8 mouse cellular contexts compared by ENCODE assay signal in the genomic region with DNA sequence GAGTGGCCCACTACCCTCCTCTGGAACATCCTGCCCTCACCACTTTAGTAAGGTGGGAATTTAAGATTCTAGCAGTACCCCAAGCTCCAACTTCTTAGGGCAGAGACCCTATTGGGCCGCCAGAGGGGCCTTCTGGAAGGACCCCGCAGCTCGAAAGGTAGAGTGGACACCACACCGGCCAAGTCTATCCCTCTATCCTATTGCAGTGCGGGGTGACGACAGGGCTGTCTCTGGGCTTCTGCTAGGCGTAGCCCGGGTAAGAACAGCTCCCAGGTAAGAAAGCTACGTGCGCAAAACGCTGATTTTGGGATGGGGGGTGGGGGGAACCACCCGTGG. TPM values are rescaled to one million over a fixed set of nuclear protein-coding genes. Genes with fewer than 3 reads are reported as not detected.
DNase-seq lines count a peak whose midpoint lies in the region; ATAC-seq and TF ChIP-seq lines count a peak whose summit lies in the region.

No protein-coding gene starts in this region.

- H3K4me3 ChIP-seq in kidney, postnatal 0 days (replicated peaks; ENCODE audit: low read depth, low read length) = peak overlapping the region; percentile 51
- peak overlapping the region; percentile 57 for H3K4me3 ChIP-seq in embryonic facial prominence, embryonic 13.5 days
- H3K4me3 ChIP-seq in hindbrain, postnatal 0 days (ENCODE audit: low read length) = peak overlapping the region; percentile 69
- H3K4me3 ChIP-seq in neural tube, embryonic 12.5 days = peak overlapping the region; percentile 56

- H3K9me3 ChIP-seq in kidney, postnatal 0 days (replicated peaks; ENCODE audit: low read length) = no peaks in the 10 kb centered on the region
- H3K9me3 ChIP-seq in embryonic facial prominence, embryonic 13.5 days = no peaks in the 10 kb centered on the region
- no peaks in the 10 kb centered on the region for H3K9me3 ChIP-seq in hindbrain, postnatal 0 days (ENCODE audit: low read length)
- H3K9me3 ChIP-seq in neural tube, embryonic 12.5 days = no peaks in the 10 kb centered on the region

- ATAC-seq in kidney, postnatal 0 days (replicated peaks; ENCODE audit: low FRiP score, low read depth) = no peak
- no peak for ATAC-seq in embryonic facial prominence, embryonic 13.5 days (ENCODE audit: insufficient number of reproducible peaks, insufficient read depth, low FRiP score, low TSS enrichment, low read depth)
- peak; percentile 25 for ATAC-seq in hindbrain, postnatal 0 days
- ATAC-seq in neural tube, embryonic 12.5 days (ENCODE audit: low FRiP score, low read depth) = peak; percentile 31
- ATAC-seq in megakaryocyte progenitor cell, adult 5-6 weeks (replicated peaks; ENCODE audit: poor library complexity) = no peak

- WGBS in kidney, postnatal 0 days = 27% methylated on average over 12 of the region's 12 CpGs
- 8% methylated on average over 12 of the region's 12 CpGs for WGBS in embryonic facial prominence, embryonic 13.5 days
- WGBS in hindbrain, postnatal 0 days = 17% methylated on average over 12 of the region's 12 CpGs
- 4% methylated on average over 12 of the region's 12 CpGs for WGBS in neural tube, embryonic 12.5 days

- no peak for DNase-seq in kidney, postnatal 0 days (ENCODE audit: low spot score)
- DNase-seq in kidney, postnatal 36 days = no peak
- DNase-seq in hindbrain, postnatal 0 days (ENCODE audit: low spot score) = no peak
- no peak for DNase-seq in adipocyte (ENCODE audit: low spot score)
- no peak for DNase-seq in adrenal gland, postnatal 25 days

- TF ChIP-seq CTCF in kidney, postnatal 0 days (IDR thresholded peaks at IDR 0.05; ENCODE audit: low read depth) = no peak
- TF ChIP-seq CTCF in hindbrain, postnatal 0 days (IDR thresholded peaks at IDR 0.05; ENCODE audit: low read depth) = no peak

- no peak overlapping the region for H3K27ac ChIP-seq in kidney, postnatal 0 days
- H3K27ac ChIP-seq in embryonic facial prominence, embryonic 13.5 days = no peak overlapping the region
- H3K27ac ChIP-seq in hindbrain, postnatal 0 days = peak overlapping the region; percentile 84
- H3K27ac ChIP-seq in neural tube, embryonic 12.5 days = no peak overlapping the region

- H3K27me3 ChIP-seq in kidney, postnatal 0 days (ENCODE audit: insufficient read depth, low read length) = no peaks in the 10 kb centered on the region; the same call in 1 of the 2 replicates
- peaks cover 14% of the 10 kb centered on the region for H3K27me3 ChIP-seq in embryonic facial prominence, embryonic 13.5 days
- no peaks in the 10 kb centered on the region for H3K27me3 ChIP-seq in hindbrain, postnatal 0 days (ENCODE audit: insufficient read depth, low read length)
- H3K27me3 ChIP-seq in neural tube, embryonic 12.5 days (replicated peaks) = no peaks in the 10 kb centered on the region

- H3K4me2 ChIP-seq in kidney, postnatal 0 days (ENCODE audit: low read length) = peak overlapping the region; percentile 97
- peak overlapping the region; percentile 98 for H3K4me2 ChIP-seq in embryonic facial prominence, embryonic 13.5 days
- H3K4me2 ChIP-seq in hindbrain, postnatal 0 days (ENCODE audit: low read depth, low read length) = peak overlapping the region; percentile 69
- H3K4me2 ChIP-seq in neural tube, embryonic 12.5 days (replicated peaks) = peak overlapping the region; percentile 92

- no peaks in the 10 kb centered on the region; the same call in 1 of the 2 replicates for H3K36me3 ChIP-seq in kidney, postnatal 0 days (ENCODE audit: insufficient read depth, low read length)
- H3K36me3 ChIP-seq in embryonic facial prominence, embryonic 13.5 days = peaks cover 2% of the 10 kb centered on the region; the same call in 1 of the 2 replicates
- H3K36me3 ChIP-seq in hindbrain, postnatal 0 days (ENCODE audit: insufficient read depth, low read length) = peaks cover 3% of the 10 kb centered on the region; the same call in 1 of the 2 replicates
- peaks cover 1% of the 10 kb centered on the region; the same call in 1 of the 2 replicates for H3K36me3 ChIP-seq in neural tube, embryonic 12.5 days

- peak overlapping the region; percentile 28; the same call in 1 of the 2 replicates for H3K9ac ChIP-seq in kidney, postnatal 0 days (ENCODE audit: low read depth, low read length)
- H3K9ac ChIP-seq in embryonic facial prominence, embryonic 13.5 days = peak overlapping the region; percentile 73
- peak overlapping the region; percentile 80 for H3K9ac ChIP-seq in hindbrain, postnatal 0 days (replicated peaks; ENCODE audit: low read length)
- peak overlapping the region; percentile 76 for H3K9ac ChIP-seq in neural tube, embryonic 12.5 days

- peaks cover 11% of the 10 kb centered on the region; the same call in 1 of the 2 replicates for H3K4me1 ChIP-seq in kidney, postnatal 0 days (replicated peaks; ENCODE audit: insufficient read depth, low read length)
- H3K4me1 ChIP-seq in embryonic facial prominence, embryonic 13.5 days = peaks cover 9% of the 10 kb centered on the region
- no peaks in the 10 kb centered on the region for H3K4me1 ChIP-seq in hindbrain, postnatal 0 days (ENCODE audit: insufficient read depth, low read length)
- peaks cover 7% of the 10 kb centered on the region; the same call in 1 of the 2 replicates for H3K4me1 ChIP-seq in neural tube, embryonic 12.5 days

RNA-seq across cellular contexts. Expression of gene Psmd14, which starts 56.5 kb away (rescaled TPM):
- 165 and 169 TPM in 2 replicates for polyA plus RNA-seq in kidney, postnatal 0 days (2015; fragmentation: Nextera tagmentation; extraction: Ambion mirVana)
- polyA plus RNA-seq in embryonic facial prominence, embryonic 13.5 days (2015; fragmentation: Nextera tagmentation; extraction: Ambion mirVana) = 179 and 200 TPM in 2 replicates
- total RNA-seq in hindbrain, postnatal 0 days (2014; rRNA removed) = 84.3 and 93.1 TPM in 2 replicates
- polyA plus RNA-seq in hindbrain, postnatal 0 days (2015; fragmentation: Nextera tagmentation; extraction: Ambion mirVana) = 200 TPM in 2 replicates
- 226 and 227 TPM in 2 replicates for polyA plus RNA-seq in neural tube, embryonic 12.5 days (2016; fragmentation: Nextera tagmentation; extraction: Ambion mirVana)
- total RNA-seq in adrenal gland, postnatal 25 days (2021) = 89.9 and 97.1 TPM in 2 replicates
- 255 and 262 TPM in 2 replicates for total RNA-seq in megakaryocyte progenitor cell, adult 5-6 weeks (2015)
- 194 and 207 TPM in 2 replicates for total RNA-seq in megakaryocyte progenitor cell, adult 5-6 weeks (2017)

Comparison
In these comparisons a context has a peak if more than half of its experiments do, and no peak if none do; other contexts are left out.
1. ATAC-seq: peak in hindbrain, postnatal 0 days (single experiment) and neural tube, embryonic 12.5 days (single experiment); none in kidney, postnatal 0 days (single experiment), embryonic facial prominence, embryonic 13.5 days (single experiment) and megakaryocyte progenitor cell, adult 5-6 weeks (single experiment).
2. H3K9ac ChIP-seq: peak in every context shown above with its lines; median percentile 80 in hindbrain, postnatal 0 days; 76 in neural tube, embryonic 12.5 days; 73 in embryonic facial prominence, embryonic 13.5 days; 28 in kidney, postnatal 0 days.
3. Peak in every context shown above with its lines, with median percentiles within 50 percentile points of each other: H3K4me2 ChIP-seq and H3K4me3 ChIP-seq.